Mouse (Mus musculus): ENCODE data around the gene Tcf7l1. TPM values are rescaled to one million over a fixed set of nuclear protein-coding genes. Genes with fewer than 3 reads are reported as not detected.

Tcf7l1 gene
- total RNA-seq, 4 experiments from 2014 or later, result 8.2 to 21.0 (median 12.2) TPM

GRCm38 (mm10) chr6:72659717-72660390 lies 129.2 kb downstream of the Tcf7l1 start:
- no peak for DNase-seq

DNA sequence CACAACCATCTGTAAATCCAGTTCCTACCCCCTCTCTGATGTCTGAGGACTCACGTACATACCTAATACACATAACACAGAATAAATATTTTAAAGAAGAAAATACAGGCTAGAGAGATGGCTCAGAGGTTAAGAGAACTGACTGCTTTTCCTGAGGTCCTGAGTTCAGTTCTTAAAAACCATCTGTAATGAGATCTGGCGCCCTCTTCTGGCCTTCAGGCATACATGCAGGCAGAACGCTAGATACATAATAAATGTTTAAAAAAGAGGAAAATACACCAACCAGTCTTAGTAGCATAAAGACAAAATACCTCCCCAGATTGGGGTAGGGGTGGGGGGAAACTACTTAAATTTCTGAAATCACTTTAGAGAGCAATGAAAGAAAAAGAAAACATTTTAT lies 131.0 kb downstream of the Tcf7l1 start:
- DNase-seq, result no peak

GRCm38 (mm10) chr6:72656053-72656442 lies 133.0 kb downstream of the Tcf7l1 start:
- no peak for DNase-seq

DNA sequence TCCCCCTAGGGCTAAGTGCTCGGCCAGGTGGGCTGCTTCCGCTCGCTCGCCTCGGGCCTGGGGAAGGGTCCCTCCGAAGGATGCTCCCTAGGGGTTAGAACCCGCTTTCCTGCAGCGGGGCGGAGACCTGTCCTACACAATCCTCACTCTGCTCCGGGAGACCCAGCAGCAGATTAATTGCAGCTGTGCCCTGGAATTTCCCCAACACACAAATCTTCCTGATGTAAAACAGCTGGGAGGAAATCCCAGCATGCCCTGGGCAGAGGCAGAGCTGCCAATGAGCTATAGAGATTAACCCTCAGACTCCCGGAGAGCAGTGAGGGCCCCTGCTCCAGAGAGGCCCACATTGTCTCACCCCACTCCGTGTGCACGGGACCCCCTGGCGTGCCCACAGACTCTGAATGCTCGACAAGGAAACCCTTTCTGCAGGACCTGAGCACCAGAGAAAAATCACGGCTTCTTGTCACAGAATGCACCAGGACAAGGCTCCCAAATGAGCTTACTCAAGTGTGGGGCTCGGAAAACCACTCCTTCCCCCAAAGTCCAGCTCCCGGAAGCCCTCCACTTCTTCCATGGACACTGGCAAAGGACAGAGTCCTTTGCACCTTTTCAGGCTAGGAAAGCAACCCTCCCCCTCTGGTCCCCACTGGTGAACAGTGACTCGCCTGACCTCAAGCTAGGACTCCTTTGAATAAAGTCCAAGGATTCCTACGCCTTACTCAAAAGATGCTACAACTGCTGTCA lies 133.6 kb downstream of the Tcf7l1 start:
- DNase-seq, result peak; percentile 77

DNA sequence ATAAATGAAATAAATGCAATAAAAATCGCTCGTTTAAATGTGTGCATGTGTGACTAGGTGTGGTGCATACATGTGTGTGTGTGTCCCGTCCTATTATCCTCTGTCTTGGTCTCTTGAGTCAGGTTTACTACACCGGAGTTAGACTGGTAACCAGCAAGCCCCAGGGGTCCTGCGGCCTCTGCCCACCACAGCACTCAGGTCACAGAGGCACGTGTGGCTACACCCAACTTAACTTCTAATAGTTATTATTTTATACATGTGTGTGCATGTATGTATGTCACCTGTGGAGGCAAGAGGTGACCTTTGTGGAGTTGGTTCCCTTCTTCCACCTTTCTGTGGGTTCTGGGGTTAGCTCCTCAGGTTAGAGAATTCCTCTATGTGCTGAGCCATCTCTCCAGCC lies 134.7 kb downstream of the Tcf7l1 start:
- DNase-seq, result no peak

- peak; percentile 84 for DNase-seq
Observed at GRCm38 (mm10) chr6:72653419-72653818, 135.6 kb downstream of the Tcf7l1 start.

- DNase-seq, result no peak
Observed at GRCm38 (mm10) chr6:72650338-72650851, 138.7 kb downstream of the Tcf7l1 start.

DNA sequence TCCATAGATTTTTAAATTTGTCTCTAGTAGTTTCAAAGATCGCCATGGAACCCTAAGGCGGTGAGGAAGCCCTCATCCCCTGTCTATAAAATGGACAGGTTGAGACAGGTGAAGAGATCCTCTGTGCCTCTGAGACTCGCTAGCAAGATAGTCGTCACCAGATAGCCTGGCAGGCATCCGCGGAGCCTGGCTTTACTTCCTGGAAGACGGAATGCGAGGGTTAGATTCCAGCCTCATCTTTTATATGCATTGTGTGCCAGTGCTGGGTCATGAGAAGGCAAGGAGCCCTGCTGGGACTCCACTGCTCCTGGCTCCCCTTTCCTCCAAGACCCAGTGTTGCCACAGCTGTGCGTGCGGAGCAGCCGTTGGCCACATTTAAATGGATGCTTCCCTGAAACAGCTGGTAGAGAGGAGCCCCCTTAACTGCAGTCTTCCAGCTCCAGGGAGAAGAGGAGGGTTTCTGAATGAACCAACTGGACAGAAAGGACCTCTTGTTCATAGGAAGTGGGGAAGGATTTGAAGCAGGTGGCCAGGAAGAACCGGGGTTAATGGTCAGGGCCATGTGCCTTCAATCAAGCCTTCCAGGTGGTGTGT lies 141.0 kb downstream of the Tcf7l1 start:
- DNase-seq, result no peak

GRCm38 (mm10) chr6:72647383-72647820 lies 141.7 kb downstream of the Tcf7l1 start:
- peak; percentile 40 for DNase-seq

DNA sequence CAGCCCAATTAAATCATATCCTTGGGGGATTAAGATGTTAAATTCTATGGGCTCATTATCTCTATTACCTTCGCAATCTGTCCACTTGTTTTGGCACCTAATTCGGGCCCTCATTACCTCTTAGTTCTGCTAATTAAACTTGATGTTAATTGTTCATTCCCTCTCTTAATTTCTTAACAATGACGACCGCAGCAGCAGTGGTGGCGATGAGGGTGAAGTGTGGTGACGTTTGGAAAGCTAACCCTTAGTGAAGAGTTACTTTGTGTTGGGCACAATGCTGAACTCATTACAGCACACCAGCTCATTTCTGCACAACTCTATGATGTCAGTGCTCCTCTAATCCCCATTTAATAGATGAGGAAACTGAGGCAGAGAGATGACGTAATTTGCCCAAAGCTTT lies 143.7 kb downstream of the Tcf7l1 start:
- no peak for DNase-seq

DNA sequence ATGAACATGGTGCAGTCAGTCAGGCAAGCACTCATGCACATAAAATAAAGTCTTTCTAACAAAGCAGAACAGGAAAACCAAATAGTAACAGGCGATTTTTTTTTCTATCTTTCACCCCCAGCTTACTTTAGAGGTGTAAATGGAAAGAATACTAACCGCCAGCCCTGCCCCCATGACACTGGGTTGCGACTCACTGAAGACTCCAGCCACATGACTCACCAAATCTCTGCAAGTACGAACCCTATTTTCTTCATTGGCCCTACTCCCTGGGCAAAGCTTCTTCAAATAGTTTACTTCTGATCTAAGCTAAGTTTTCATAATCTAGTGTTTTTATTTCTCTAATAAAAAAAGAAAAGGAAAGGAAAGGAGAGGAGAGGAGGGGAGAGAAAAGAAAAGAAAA lies 144.5 kb downstream of the Tcf7l1 start:
- no peak for DNase-seq

DNA sequence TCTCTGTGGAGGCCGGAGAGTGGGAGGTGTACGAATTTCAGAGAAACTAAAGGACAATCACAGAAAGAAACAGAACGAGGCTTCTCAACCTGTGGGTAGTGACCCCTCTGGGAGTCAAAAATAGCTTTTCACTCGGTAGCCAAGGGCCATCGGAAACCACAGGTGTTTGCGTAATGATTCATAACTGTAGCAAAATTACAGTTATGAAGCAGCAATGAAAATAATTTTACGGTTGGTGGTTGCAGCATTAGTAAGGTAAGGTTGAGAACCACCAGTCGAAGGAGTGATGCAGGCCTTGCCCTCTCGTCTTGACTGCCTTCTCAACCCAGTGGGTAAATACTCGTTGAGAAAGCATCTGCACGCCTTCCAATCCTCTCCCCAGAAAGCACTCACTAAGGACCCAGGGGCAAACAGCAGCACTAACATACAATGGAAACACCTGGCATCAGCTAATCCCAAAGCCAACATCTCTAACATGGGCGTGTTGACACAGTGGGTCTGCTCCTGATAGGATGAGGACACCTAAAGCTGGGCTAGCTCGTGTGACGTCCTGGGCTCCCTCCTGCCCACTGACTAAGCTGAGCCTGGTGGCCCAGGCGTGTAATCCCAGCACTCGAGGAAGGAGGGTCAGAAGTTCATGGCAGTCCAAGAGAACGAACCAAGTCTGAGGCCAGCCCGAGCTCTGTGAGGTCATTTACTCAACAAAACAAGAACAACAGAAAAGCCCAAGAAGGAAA lies 147.7 kb downstream of the Tcf7l1 start:
- DNase-seq, result no peak

- DNase-seq, result no peak
Observed at GRCm38 (mm10) chr6:72636940-72637339, 152.1 kb downstream of the Tcf7l1 start.

DNA sequence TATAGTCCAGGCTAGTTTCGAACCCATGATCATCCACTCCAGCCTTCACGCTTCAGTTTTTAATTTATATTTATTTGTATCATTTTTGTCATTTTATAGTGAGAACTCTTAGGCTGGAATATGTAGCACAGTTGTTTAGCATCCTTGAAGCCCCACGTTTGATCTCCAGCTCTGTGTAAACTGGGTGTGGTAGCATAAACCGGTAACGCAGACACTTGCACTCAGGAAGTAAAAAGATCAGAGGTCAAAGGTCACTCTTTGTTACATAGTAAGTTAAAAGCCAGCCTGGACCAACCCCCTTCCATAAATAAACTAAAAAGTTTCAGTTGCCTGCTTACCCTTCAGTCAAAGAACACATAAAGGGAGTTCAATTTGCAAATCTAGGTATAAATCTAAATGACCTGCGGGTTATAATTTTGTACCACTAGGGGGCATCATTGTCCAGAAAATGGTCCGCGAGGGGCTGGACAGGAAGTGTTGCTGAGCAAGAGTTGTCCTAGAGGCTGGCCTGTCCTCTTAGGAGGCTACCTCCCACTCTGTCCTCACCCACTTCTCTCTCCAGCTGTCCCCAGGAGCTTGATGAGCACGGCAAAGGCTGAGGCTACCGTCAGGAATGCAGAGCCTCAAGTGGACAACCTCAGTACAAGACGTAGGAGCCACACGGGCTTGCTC lies 153.2 kb downstream of the Tcf7l1 start:
- peak; percentile 36 for DNase-seq

GRCm38 (mm10) chr6:72634311-72634710 lies 154.7 kb downstream of the Tcf7l1 start:
- DNase-seq, result no peak

DNA sequence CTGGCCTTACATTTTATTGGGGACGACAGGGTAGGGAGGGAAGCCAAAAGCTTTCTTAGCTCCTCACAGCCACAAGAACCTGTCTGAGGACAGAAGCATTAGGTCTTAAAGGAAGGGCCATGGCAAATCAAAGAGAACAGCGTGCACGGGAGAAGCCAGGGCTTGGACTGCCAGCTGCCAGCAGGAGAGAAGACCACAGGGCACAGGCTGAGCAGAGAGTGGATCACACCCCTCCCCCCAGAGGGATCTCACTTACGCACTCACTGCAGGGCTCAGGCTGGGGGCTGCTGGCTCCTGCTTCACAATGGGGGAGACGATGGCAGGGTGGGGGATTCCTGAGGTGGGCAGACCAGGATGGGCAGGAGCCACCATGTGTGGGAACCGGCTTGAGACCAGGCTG lies 157.4 kb downstream of the Tcf7l1 start:
- no peak for DNase-seq

DNA sequence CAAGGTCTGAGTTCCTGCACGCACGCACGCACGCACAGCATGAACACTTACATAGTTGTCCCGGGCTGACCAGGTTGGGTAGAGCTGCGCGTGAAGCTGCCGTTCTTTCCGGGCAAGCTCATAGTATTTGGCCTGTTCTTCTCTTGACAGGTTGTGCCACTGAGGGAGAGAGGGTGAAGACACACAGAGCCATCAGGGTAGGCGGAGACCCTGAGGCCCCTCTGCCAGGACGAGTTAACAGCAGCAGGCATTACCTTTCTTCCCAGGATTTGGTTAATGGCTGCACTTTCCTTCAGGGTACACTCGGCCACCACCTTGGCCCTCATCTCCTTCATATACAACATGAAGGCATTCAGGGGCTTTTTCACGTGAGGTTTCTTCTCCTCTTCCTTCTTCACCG lies 158.1 kb downstream of the Tcf7l1 start:
- no peak for DNase-seq

DNA sequence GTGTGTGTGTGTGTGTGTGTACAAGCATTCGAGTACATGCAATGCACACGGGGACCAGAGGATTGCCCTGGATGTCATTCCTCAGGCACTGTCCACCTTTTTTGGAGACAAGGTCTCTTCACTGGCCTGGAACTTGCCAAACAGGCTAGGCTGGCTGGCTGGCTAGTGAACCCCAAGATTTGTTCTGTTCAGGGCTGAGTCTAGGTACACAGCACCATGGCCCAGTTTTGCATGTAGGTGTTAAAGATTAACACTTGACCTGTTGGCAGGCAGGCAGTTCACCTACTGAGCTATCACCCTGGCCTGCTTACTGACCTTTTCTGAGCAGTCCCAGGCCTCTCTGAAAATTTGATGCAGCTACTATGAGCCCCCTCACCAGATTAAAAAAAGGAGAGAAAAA lies 158.7 kb downstream of the Tcf7l1 start:
- no peak for DNase-seq

DNA sequence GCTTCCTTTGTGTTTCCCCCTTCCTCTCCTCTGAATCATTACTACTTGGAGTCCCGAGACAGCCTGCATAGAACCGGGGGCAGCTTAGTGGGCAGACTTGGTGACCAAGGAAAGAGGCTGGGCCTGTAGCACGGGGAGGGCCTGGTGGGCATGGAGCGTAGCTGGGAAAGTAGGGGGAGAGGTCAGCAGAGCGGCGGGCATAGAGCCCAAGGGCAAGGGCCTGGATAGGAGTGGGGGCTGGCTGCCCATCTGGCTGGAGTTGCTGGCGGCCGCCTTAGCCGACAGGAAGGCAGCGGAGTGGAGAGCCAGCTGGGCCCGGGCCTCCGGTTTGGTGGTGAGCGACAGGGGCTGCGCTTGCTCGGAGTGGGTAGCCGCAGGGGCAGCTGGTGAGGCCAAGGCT lies 161.8 kb downstream of the Tcf7l1 start:
- DNase-seq, result no peak

DNA sequence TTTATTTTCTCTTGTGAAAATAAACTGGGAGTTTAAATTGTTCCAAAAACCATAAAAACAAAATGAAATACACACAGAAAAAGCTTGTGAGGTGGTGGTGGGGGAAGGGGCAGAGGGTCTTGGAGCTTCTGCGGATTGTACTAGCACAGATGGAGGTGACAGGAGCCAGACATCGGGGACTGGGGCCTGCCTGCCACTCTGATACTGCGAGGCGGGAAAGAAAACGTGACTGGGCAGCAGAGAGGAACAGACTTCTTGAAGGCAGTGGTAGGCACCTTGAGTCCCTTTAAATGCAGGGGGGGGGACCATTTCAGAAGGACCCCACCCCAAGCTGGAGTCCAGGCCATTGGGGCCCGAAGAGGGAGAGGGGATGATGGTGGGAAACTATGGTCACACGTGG lies 162.7 kb downstream of the Tcf7l1 start:
- DNase-seq, result no peak

DNA sequence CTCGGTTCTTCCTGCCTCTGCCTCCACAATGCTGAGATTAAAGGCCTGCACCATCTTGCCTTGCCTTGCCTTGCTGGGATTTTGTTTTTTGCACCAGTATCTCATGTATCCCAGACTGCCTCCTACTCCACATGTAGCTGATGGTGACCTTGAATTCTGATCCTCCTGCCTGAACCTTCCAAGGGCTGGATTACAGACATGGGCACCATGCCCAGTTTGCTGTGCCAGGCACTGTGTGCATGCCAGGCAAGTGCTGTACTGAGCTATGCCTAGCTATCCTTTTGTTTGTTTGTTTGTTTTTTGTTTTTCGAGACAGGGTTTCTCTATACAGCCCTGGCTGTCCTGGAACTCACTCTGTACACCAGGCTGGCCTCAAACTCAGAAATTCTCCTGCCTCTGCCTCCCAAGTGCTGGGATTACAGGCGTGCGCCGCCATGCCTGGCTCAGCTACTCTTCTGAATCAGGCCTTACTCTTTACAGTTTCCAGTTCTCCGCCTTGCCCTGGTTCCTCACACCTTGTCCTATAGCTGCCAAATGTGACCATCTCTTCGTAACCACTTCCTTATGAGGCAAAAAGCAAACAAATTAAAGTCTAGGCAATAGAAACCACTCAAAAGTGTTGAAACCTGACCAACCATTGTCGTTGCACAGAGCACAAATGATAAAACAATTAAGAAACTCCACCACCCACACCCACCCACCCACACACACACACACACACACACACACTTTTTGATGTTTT lies 165.2 kb downstream of the Tcf7l1 start:
- peak; percentile 60 for DNase-seq

- DNase-seq, result no peak
Observed at GRCm38 (mm10) chr6:72622917-72623316, 166.1 kb downstream of the Tcf7l1 start.
